Comparison of ENCODE assay signal across 1 mouse cellular context in the genomic region with DNA sequence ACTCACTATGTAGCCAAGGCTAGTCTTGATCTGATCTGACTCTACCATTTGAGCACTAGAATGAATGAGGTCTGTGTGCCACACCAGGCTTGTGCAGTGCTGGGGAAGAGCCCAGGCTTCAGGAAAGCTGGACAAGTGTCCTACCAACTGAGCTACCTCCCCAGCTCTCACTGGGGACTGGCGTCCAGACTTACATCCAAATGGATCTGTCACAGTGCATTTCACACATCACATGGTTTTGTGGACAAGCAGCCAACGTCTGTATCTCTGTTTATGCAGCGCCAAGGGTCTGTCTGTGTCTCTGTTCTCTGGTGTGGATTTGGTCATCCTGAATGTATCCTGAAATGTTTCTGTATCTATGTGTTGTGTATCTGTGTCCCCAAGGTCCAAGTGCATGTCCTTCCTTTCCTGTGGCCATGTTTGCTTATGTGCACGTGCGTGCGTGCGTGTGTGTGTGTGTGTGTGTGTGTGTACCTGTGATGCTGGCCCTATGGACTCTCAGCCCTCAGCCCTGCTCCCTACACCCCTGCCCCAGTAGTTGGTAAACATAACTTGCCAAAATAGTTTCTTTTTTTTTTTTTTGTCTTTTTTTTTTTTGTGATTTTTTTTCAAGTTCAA.
TF ChIP-seq lines count a peak whose summit lies in the region.

No protein-coding gene starts in this region.

TF ChIP-seq in MEL, 35 proteins besides CTCF, POLR2A, EP300 and RAD21:
- TF ChIP-seq NRF1 (IDR thresholded peaks at IDR 0.05; ENCODE audit: insufficient read depth, low read depth, low read length, poor library complexity, severe bottlenecking) = no peak
- TF ChIP-seq RCOR1 (IDR thresholded peaks at IDR 0.05; ENCODE audit: low read depth, low read length) = no peak
- TF ChIP-seq ZKSCAN1 (IDR thresholded peaks at IDR 0.05; ENCODE audit: low read depth, low read length) = no peak
- no peak for TF ChIP-seq MAZ (IDR thresholded peaks at IDR 0.05; ENCODE audit: low read depth, low read length)
- no peak for TF ChIP-seq POLR2AphosphoS2 (IDR thresholded peaks at IDR 0.05; ENCODE audit: low read length)
- TF ChIP-seq TCF12 (IDR thresholded peaks at IDR 0.05; ENCODE audit: low read depth, low read length) = 0 out of 2 replicates have a peak, but pooled peaks have one; percentile 21
- 0 out of 2 replicates have a peak, but pooled peaks have one; percentile 4 for TF ChIP-seq ZC3H11A (IDR thresholded peaks at IDR 0.05; ENCODE audit: low read depth, low read length)
- TF ChIP-seq USF2 (IDR thresholded peaks at IDR 0.05; ENCODE audit: borderline replicate concordance in 1 of 2, insufficient read depth in 1 of 2, low read depth in 1 of 2, low read length in 2 of 2) = no peak
- peak; percentile 75 for TF ChIP-seq MYC (IDR thresholded peaks at IDR 0.05; ENCODE audit: low read depth, low read length)
- TF ChIP-seq MXI1 (IDR thresholded peaks at IDR 0.05; ENCODE audit: low read depth, low read length) = peak; percentile 88
- no peak for TF ChIP-seq TAL1 (IDR thresholded peaks at IDR 0.05; ENCODE audit: low read length)
- TF ChIP-seq E2F4 (IDR thresholded peaks at IDR 0.05; ENCODE audit: borderline replicate concordance, low read depth, low read length) = no peak
- TF ChIP-seq SIN3A (IDR thresholded peaks at IDR 0.05; ENCODE audit: low read length) = no peak
- peak; percentile 27; the same call in 1 of the 2 replicates for TF ChIP-seq HCFC1 (IDR thresholded peaks at IDR 0.05; ENCODE audit: low read depth, low read length)
- peak; percentile 31; the same call in 1 of the 2 replicates for TF ChIP-seq ETS1 (IDR thresholded peaks at IDR 0.05; ENCODE audit: low read depth, low read length)
- TF ChIP-seq USF1 (IDR thresholded peaks at IDR 0.05; ENCODE audit: low read depth, low read length) = no peak; the same call in 1 of the 2 replicates
- no peak for TF ChIP-seq KAT2A (conservative IDR thresholded peaks at IDR 0.05; ENCODE audit: low read depth, low read length)
- TF ChIP-seq ZNF384 (IDR thresholded peaks at IDR 0.05; ENCODE audit: low read depth, low read length) = no peak
- TF ChIP-seq CHD2 (IDR thresholded peaks at IDR 0.05; ENCODE audit: low read length) = no peak
- TF ChIP-seq NELFE (IDR thresholded peaks at IDR 0.05; ENCODE audit: low read depth, low read length) = no peak
- no peak for TF ChIP-seq GABPA (IDR thresholded peaks at IDR 0.05; ENCODE audit: low read depth, low read length)
- no peak for TF ChIP-seq GATA1 (IDR thresholded peaks at IDR 0.05; ENCODE audit: low read depth, low read length)
- no peak for TF ChIP-seq SMC3 (IDR thresholded peaks at IDR 0.05; ENCODE audit: low read depth, low read length)
- peak; percentile 95 for TF ChIP-seq BHLHE40 (IDR thresholded peaks at IDR 0.05; ENCODE audit: borderline replicate concordance, low read depth, low read length)
- 0 out of 2 replicates have a peak, but pooled peaks have one; percentile 52 for TF ChIP-seq CHD1 (IDR thresholded peaks at IDR 0.05; ENCODE audit: low read depth, low read length)
- TF ChIP-seq ELF1 (IDR thresholded peaks at IDR 0.05; ENCODE audit: low read depth, low read length) = no peak
- no peak for TF ChIP-seq UBTF (IDR thresholded peaks at IDR 0.05; ENCODE audit: borderline replicate concordance, insufficient read depth, low read depth, low read length)
- no peak for TF ChIP-seq TBP (IDR thresholded peaks at IDR 0.05; ENCODE audit: low read depth, low read length)
- no peak for TF ChIP-seq ZMIZ1 (IDR thresholded peaks at IDR 0.05; ENCODE audit: low read depth, low read length)
- no peak for TF ChIP-seq MAFK (IDR thresholded peaks at IDR 0.05; ENCODE audit: borderline replicate concordance, low read depth, low read length)
- no peak for TF ChIP-seq JUND (IDR thresholded peaks at IDR 0.05; ENCODE audit: low read depth, low read length)
- TF ChIP-seq POLR2AphosphoS5 (IDR thresholded peaks at IDR 0.05; ENCODE audit: borderline replicate concordance, low read depth, low read length) = peak; percentile 90
- TF ChIP-seq MYB (IDR thresholded peaks at IDR 0.05; ENCODE audit: low read depth, low read length) = no peak
- no peak for TF ChIP-seq MEF2A (IDR thresholded peaks at IDR 0.05; ENCODE audit: extremely low read depth, insufficient replicate concordance, low read depth, low read length, poor library complexity, severe bottlenecking)
- TF ChIP-seq MAX (IDR thresholded peaks at IDR 0.05; ENCODE audit: low read length) = peak; percentile 82
